Mouse (Mus musculus) small intestine, adult 2 months (tissue): Measurements from ENCODE around the gene Prdx2. TPM values are rescaled to one million over a fixed set of nuclear protein-coding genes. Genes with fewer than 3 reads are reported as not detected.

Experiments used
- H3K27ac ChIP-seq: fragments of 200-500 bp; 2 replicates; pipeline ENCODE4 v1.5.1; 2012; ENCODE audit warnings: low read depth, low read length, control low read depth, inconsistent platforms; ENCODE audit not compliant: insufficient read depth
- H3K27me3 ChIP-seq: fragments of 200-500 bp; 2 replicates; pipeline ENCODE4 v1.6.1; 2012; ENCODE audit warnings: mild to moderate bottlenecking, moderate library complexity, low read length, inconsistent platforms; ENCODE audit not compliant: control insufficient read depth, insufficient read depth
- H3K36me3 ChIP-seq: fragments of 200-500 bp; 2 replicates; pipeline ENCODE4 v1.6.1; 2012; ENCODE audit warnings: mild to moderate bottlenecking, low read length, control low read depth, inconsistent platforms; ENCODE audit not compliant: control insufficient read depth, insufficient read depth
- H3K4me1 ChIP-seq: fragments of 200-500 bp; 2 replicates; pipeline ENCODE4 v1.6.1; 2012; ENCODE audit warnings: low read length, inconsistent platforms, mixed read lengths; ENCODE audit not compliant: control insufficient read depth, insufficient read depth, insufficient read length
- H3K4me3 ChIP-seq: fragments of 200-500 bp; 2 replicates; pipeline ENCODE4 v1.5.1; 2012; ENCODE audit warnings: low read depth, mild to moderate bottlenecking, control low read depth, inconsistent platforms, low read length, moderate library complexity
- CTCF ChIP-seq: fragments of 200-500 bp; IDR thresholded peaks from 2 replicates; pipeline ENCODE4 v1.5.1; 2012; ENCODE audit warnings: low read depth, mild to moderate bottlenecking, control low read depth, inconsistent platforms, low read length, moderate library complexity, mixed read lengths; ENCODE audit not compliant: insufficient replicate concordance, insufficient read length; ENCODE audit errors: extremely low read depth
- POLR2A ChIP-seq: fragments of 200-500 bp; IDR thresholded peaks from 2 replicates; pipeline ENCODE4 v1.6.1; 2012; ENCODE audit warnings: low read depth, mild to moderate bottlenecking, control low read depth, inconsistent platforms, low read length, moderate library complexity
- WGBS: fragments of 180-500 bp; shearing (Covaris S2); methylation state at CpG from one replicate; pipeline ENCODE4 v1.1.7; 2018; 5-methylcytosine and 5-hydroxymethylcytosine counted together
- polyA plus RNA-seq: library from polyadenylated mRNA; depleted of rRNA; stranded (reverse); fragments of >200 nt; gene quantifications from 2 replicates; pipeline ENCODE4 v1.2.3, GENCODE M21; 2012

Prdx2 gene
- polyA plus RNA-seq, 1 experiment = 141 TPM

GRCm38 (mm10) chr8:84943699-84944098, 25.7 kb upstream of the Prdx2 start:
- H3K27me3 ChIP-seq = peaks cover 35% of the 10 kb centered on the region
- 20% methylated on average over 4 of the region's 4 CpGs for WGBS
- H3K4me1 ChIP-seq = peaks cover 3% of the 10 kb centered on the region; the same call in 1 of the 2 replicates
- no peak for TF ChIP-seq CTCF
- no peak for TF ChIP-seq POLR2A
- no peak overlapping the region for H3K27ac ChIP-seq
- H3K4me3 ChIP-seq = no peak overlapping the region
- H3K36me3 ChIP-seq = no peaks in the 10 kb centered on the region

- Histone ChIP-seq H3K4me3 (no peak overlapping the region), H3K27me3 (peaks cover 35% of the 10 kb centered on the region), H3K4me1 (peaks cover 3% of the 10 kb centered on the region; the same call in 1 of the 2 replicates), H3K36me3 (no peaks in the 10 kb centered on the region), H3K27ac (no peak overlapping the region)
- WGBS = 3% methylated on average over 26 of the region's 26 CpGs
- no peak for TF ChIP-seq CTCF
- no peak for TF ChIP-seq POLR2A
These were observed 24.8 kb upstream of the Prdx2 start for GRCm38 (mm10) chr8:84944478-84945160.

- no peak overlapping the region for H3K27ac ChIP-seq
- H3K4me1 ChIP-seq = peaks cover 3% of the 10 kb centered on the region; the same call in 1 of the 2 replicates
- H3K27me3 ChIP-seq = peaks cover 41% of the 10 kb centered on the region
- TF ChIP-seq POLR2A = no peak
- 7% methylated on average over 11 of the region's 11 CpGs for WGBS
- H3K4me3 ChIP-seq = no peak overlapping the region
- H3K36me3 ChIP-seq = no peaks in the 10 kb centered on the region
These were observed 24.2 kb upstream of the Prdx2 start for GRCm38 (mm10) chr8:84945235-84945632.

GRCm38 (mm10) chr8:84945633-84946527, 23.5 kb upstream of the Prdx2 start:
- H3K4me1 ChIP-seq = peaks cover 3% of the 10 kb centered on the region; the same call in 1 of the 2 replicates
- H3K27ac ChIP-seq = no peak overlapping the region
- H3K27me3 ChIP-seq = peaks cover 44% of the 10 kb centered on the region
- WGBS = 2% methylated on average over 60 of the region's 67 CpGs
- H3K36me3 ChIP-seq = no peaks in the 10 kb centered on the region
- H3K4me3 ChIP-seq = peak overlapping the region; percentile 26
- no peak for TF ChIP-seq POLR2A
- TF ChIP-seq CTCF = no peak

- peaks cover 3% of the 10 kb centered on the region; the same call in 1 of the 2 replicates for H3K4me1 ChIP-seq
- peaks cover 46% of the 10 kb centered on the region for H3K27me3 ChIP-seq
- peak within 1 kb of the TSS; percentile 26 for H3K4me3 ChIP-seq
- H3K36me3 ChIP-seq = no peaks in the 10 kb centered on the region
- no peak within 1 kb of the TSS for H3K27ac ChIP-seq
- 12% methylated on average over 17 of the region's 17 CpGs for WGBS
- TF ChIP-seq CTCF (peak; percentile 34; the same call in 1 of the 2 replicates), POLR2A (no peak)
These were observed 22.7 kb upstream of the Prdx2 start, which contains the start of gene Rtbdn for GRCm38 (mm10) chr8:84946528-84947240. TSS of gene Rtbdn (plus strand) at chr8:84946991.

GRCm38 (mm10) chr8:84947241-84947545, 22.2 kb upstream of the Prdx2 start:
- WGBS = 10% methylated on average over 9 of the region's 9 CpGs
- Histone ChIP-seq H3K27me3 (peaks cover 46% of the 10 kb centered on the region), H3K27ac (no peak overlapping the region), H3K4me3 (no peak overlapping the region), H3K4me1 (peaks cover 3% of the 10 kb centered on the region; the same call in 1 of the 2 replicates), H3K36me3 (no peaks in the 10 kb centered on the region)
- TF ChIP-seq CTCF (no peak), POLR2A (no peak)
